Mouse (Mus musculus): Measurements from ENCODE around the gene Terb1.

Gene Terb1

GRCm38 (mm10) chr8:104446016-104446415 is 63.7 kb downstream of the Terb1 start:
- no peak for DNase-seq

GRCm38 (mm10) chr8:104445248-104445647 is 64.5 kb downstream of the Terb1 start:
- no peak for DNase-seq

- no peak for DNase-seq
These were observed 66.5 kb downstream of the Terb1 start for GRCm38 (mm10) chr8:104443125-104443679.

- peak; percentile 95 to 96 for DNase-seq
These were observed 67.2 kb downstream of the Terb1 start, which contains the start of gene Dync1li2 for GRCm38 (mm10) chr8:104442299-104443124. Dync1li2 (minus strand) TSS chr8:104443047.

GRCm38 (mm10) chr8:104441613-104442012 is 68.1 kb downstream of the Terb1 start:
- no peak for DNase-seq

GRCm38 (mm10) chr8:104439461-104439860 is 70.2 kb downstream of the Terb1 start:
- DNase-seq = no peak

- DNase-seq = no peak
These were observed 72.1 kb downstream of the Terb1 start for GRCm38 (mm10) chr8:104437494-104438135.

- no peak for DNase-seq
These were observed 73.1 kb downstream of the Terb1 start for GRCm38 (mm10) chr8:104436591-104436990.

GRCm38 (mm10) chr8:104436038-104436437 is 73.7 kb downstream of the Terb1 start:
- DNase-seq = peak; percentile 72 to 79

GRCm38 (mm10) chr8:104434826-104435354 is 74.8 kb downstream of the Terb1 start:
- no peak for DNase-seq

- no peak for DNase-seq
These were observed 75.4 kb downstream of the Terb1 start for GRCm38 (mm10) chr8:104434275-104434674.

- no peak for DNase-seq
These were observed 76.4 kb downstream of the Terb1 start for GRCm38 (mm10) chr8:104433191-104433842.

GRCm38 (mm10) chr8:104432656-104433055 is 77.1 kb downstream of the Terb1 start:
- no peak for DNase-seq

- no peak for DNase-seq
These were observed 79.5 kb downstream of the Terb1 start for GRCm38 (mm10) chr8:104430230-104430629.

- no peak for DNase-seq
These were observed 82.0 kb downstream of the Terb1 start for GRCm38 (mm10) chr8:104427703-104428102.

GRCm38 (mm10) chr8:104422313-104422712 is 87.4 kb downstream of the Terb1 start:
- no peak for DNase-seq

- no peak for DNase-seq
These were observed 93.7 kb downstream of the Terb1 start for GRCm38 (mm10) chr8:104416022-104416421.

- DNase-seq = no peak
These were observed 95.5 kb downstream of the Terb1 start for GRCm38 (mm10) chr8:104414204-104414603.

- DNase-seq = no peak
These were observed 95.9 kb downstream of the Terb1 start for GRCm38 (mm10) chr8:104413770-104414169.

- no peak for DNase-seq
These were observed 96.7 kb downstream of the Terb1 start for GRCm38 (mm10) chr8:104412805-104413532.

GRCm38 (mm10) chr8:104411972-104412371 is 97.7 kb downstream of the Terb1 start:
- DNase-seq = peak; percentile 3 to 7

GRCm38 (mm10) chr8:104411468-104411867 is 98.2 kb downstream of the Terb1 start:
- no peak for DNase-seq

Measured in B cell, adult 2 months (primary cell).